Mouse (Mus musculus) left cerebral cortex, postnatal 25 days (tissue): Measurements from ENCODE around the gene Capn1. TPM values are rescaled to one million over a fixed set of nuclear protein-coding genes. Genes with fewer than 3 reads are reported as not detected.

ENCODE experiments used
- DNase-seq, 2 experiments: peaks; one replicate each; pipeline ENCODE4 v3.0.0; 2022; ENCODE audit warnings: low spot score in 2 of 2, mixed read lengths in 1 of 2
- intact Hi-C: fragments of 180-260 bp; cut with DNase I; formaldehyde crosslinking; loops from one replicate; pipeline ENCODE4 v1.15.1; 2025
- microRNA-seq, 2 experiments: library from miRNA; unstranded; fragments of <30 nt; microRNA quantifications; one replicate each; pipeline ENCODE4 v1.2.0; 2022
- total RNA-seq, 2 experiments: library from RNA; stranded (reverse); gene quantifications; 2 replicates each; pipeline ENCODE4 v1.2.3; 2021

Capn1 gene
- total RNA-seq, 2 experiments from 2014 or later: 17.5 to 18.5 TPM

- intact Hi-C loops: no loop called here
- DNase-seq: no peak
These were observed 76.0 kb downstream of the Capn1 start for GRCm38 (mm10) chr19:5939715-5940114.

Small RNA genes lying within 50 kb of the gene (microRNA-seq; reads per million reads assigned to microRNA genes)
- 4.4 to 4.5 reads per million in 2 experiments for gene Mir6988

Other genes starting within 250 kb of the Capn1 start
- 10 to 100 TPM; 82.0 to 86.8 TPM for gene Scyl1, start 244.5 kb downstream of the Capn1 start, total RNA-seq
- gene Frmd8, start 140.6 kb downstream of the Capn1 start, total RNA-seq: 10 to 100 TPM in 1 of 2 experiments, 1 to 10 TPM in 1; 9.5 to 14.6 TPM
- 1 to 10 TPM; 2.5 to 3.0 TPM for gene Slc25a45, start 138.1 kb downstream of the Capn1 start, total RNA-seq
- 1 to 10 TPM; 4.5 to 5.5 TPM for gene Tigd3, start 121.7 kb downstream of the Capn1 start, total RNA-seq
- gene Dpf2, start 102.9 kb downstream of the Capn1 start, total RNA-seq: 10 to 100 TPM; 84.1 to 96.1 TPM
- gene Cdc42ep2, start 91.1 kb downstream of the Capn1 start, total RNA-seq: 1 to 10 TPM; 6.2 to 6.6 TPM
- gene Pola2, start 51.7 kb downstream of the Capn1 start, total RNA-seq: 1 to 10 TPM; 3.8 to 5.6 TPM
- not detected for gene Slc22a20, start 29.8 kb downstream of the Capn1 start, total RNA-seq
- gene Syvn1, start 30.7 kb upstream of the Capn1 start, total RNA-seq: 10 to 100 TPM; 45.4 to 49.5 TPM
- gene Mrpl49, start 41.9 kb upstream of the Capn1 start, total RNA-seq: 10 to 100 TPM; 45.1 to 47.0 TPM
- 100 to 1,000 TPM; 593 to 625 TPM for gene Fau, start 41.9 kb upstream of the Capn1 start, total RNA-seq
- gene Znhit2, start 45.3 kb upstream of the Capn1 start, total RNA-seq: 10 to 100 TPM; 33.4 to 38.1 TPM
- gene Tm7sf2, start 52.5 kb upstream of the Capn1 start, total RNA-seq: 10 to 100 TPM; 24.9 to 25.2 TPM
- gene Vps51, start 61.3 kb upstream of the Capn1 start, total RNA-seq: 10 to 100 TPM; 71.9 to 77.6 TPM
- not detected for gene Tmem262, start 64.1 kb upstream of the Capn1 start, total RNA-seq
- under 1 TPM; 0.53 to 0.55 TPM for gene Gm28374, start 66.4 kb upstream of the Capn1 start, total RNA-seq
- gene Zfpl1, start 69.1 kb upstream of the Capn1 start, total RNA-seq: 10 to 100 TPM; 36.5 to 37.2 TPM
- under 1 TPM; 0.18 to 0.34 TPM for gene Cdca5, start 69.1 kb upstream of the Capn1 start, total RNA-seq
- not detected for gene AC131692.1, start 78.5 kb upstream of the Capn1 start, total RNA-seq
- gene Naaladl1, start 89.9 kb upstream of the Capn1 start, total RNA-seq: under 1 TPM in 1 of 2 experiments, not detected in 1; 0.21 TPM
- 10 to 100 TPM; 23.7 to 25.0 TPM for gene Sac3d1, start 102.8 kb upstream of the Capn1 start, total RNA-seq
- 10 to 100 TPM; 36.2 to 43.6 TPM for gene Snx15, start 112.4 kb upstream of the Capn1 start, total RNA-seq
- gene Batf2, start 125.1 kb upstream of the Capn1 start, total RNA-seq: under 1 TPM in 1 of 2 experiments, not detected in 1; 0.71 TPM
- 10 to 100 TPM; 71.5 to 76.8 TPM for gene Arl2, start 125.7 kb upstream of the Capn1 start, total RNA-seq
- under 1 TPM in 1 of 2 experiments, not detected in 1; 0.53 TPM for gene Majin, start 168.5 kb upstream of the Capn1 start, total RNA-seq
- gene Gpha2, start 210.5 kb upstream of the Capn1 start, total RNA-seq: not detected
- 100 to 1,000 TPM; 153 to 165 TPM for gene Ppp2r5b, start 220.0 kb upstream of the Capn1 start, total RNA-seq
- gene Atg2a, start 225.8 kb upstream of the Capn1 start, total RNA-seq: 10 to 100 TPM; 33.1 to 35.6 TPM